Mouse (Mus musculus): ENCODE measurements at regions not wholly inside any gene's neighbourhood (a gene's known extent, or its start where the extent isn't known, plus 50 kb on each side); places are given as distances from the start of the nearest gene placed in this dataset.

- TF ChIP-seq CTCF (IDR thresholded peaks at IDR 0.05; ENCODE audit: extremely low read depth, insufficient read depth, low read length) (no peak), POLR2A (IDR thresholded peaks at IDR 0.05; ENCODE audit: extremely low read depth, insufficient read depth, low read length) (no peak)
Observed at GRCm38 (mm10) chr1:137577639-137578038, 597.9 kb downstream of the Ptprc start.

All from cortical plate, adult 2 months (tissue).